Mouse (Mus musculus) cerebral cortex, adult 2 months (tissue): ENCODE data around the gene Kif6.

ENCODE experiments used
- WGBS: fragments of 180-500 bp; shearing (Covaris S2); methylation state at CpG from one replicate; pipeline ENCODE4 v1.1.7; 2018; 5-methylcytosine and 5-hydroxymethylcytosine counted together

Gene Kif6

GRCm38 (mm10) chr17:49661626-49662025, 46.7 kb downstream of the Kif6 start:
- 72% methylated on average over 6 of the region's 6 CpGs for WGBS

- 66% methylated on average over 5 of the region's 5 CpGs for WGBS
Measured at GRCm38 (mm10) chr17:49666728-49667127, 51.8 kb downstream of the Kif6 start.

- WGBS: 89% methylated on average over 6 of the region's 6 CpGs
Measured at GRCm38 (mm10) chr17:49668296-49668695, 53.4 kb downstream of the Kif6 start.

- 45% methylated on average over 6 of the region's 6 CpGs for WGBS
Measured at GRCm38 (mm10) chr17:49671921-49672339, 57.0 kb downstream of the Kif6 start.

GRCm38 (mm10) chr17:49672421-49672820, 57.5 kb downstream of the Kif6 start:
- 84% methylated on average over 5 of the region's 5 CpGs for WGBS

- WGBS: 82% methylated on average over 4 of the region's 4 CpGs
Measured at GRCm38 (mm10) chr17:49675629-49676028, 60.7 kb downstream of the Kif6 start.

- WGBS: 70% methylated on average over 8 of the region's 8 CpGs
Measured at GRCm38 (mm10) chr17:49681410-49681809, 66.5 kb downstream of the Kif6 start.

GRCm38 (mm10) chr17:49684146-49684545, 69.2 kb downstream of the Kif6 start:
- WGBS: 27% methylated on average over 2 of the region's 2 CpGs

- 42% methylated on average over 10 of the region's 10 CpGs for WGBS
Measured at GRCm38 (mm10) chr17:49690607-49691454, 75.9 kb downstream of the Kif6 start.

GRCm38 (mm10) chr17:49691455-49691805, 76.5 kb downstream of the Kif6 start:
- WGBS: 68% methylated on average over 9 of the region's 9 CpGs

- WGBS: 80% methylated on average over 5 of the region's 5 CpGs
Measured at GRCm38 (mm10) chr17:49693206-49693605, 78.3 kb downstream of the Kif6 start.

GRCm38 (mm10) chr17:49697220-49697619, 82.3 kb downstream of the Kif6 start:
- WGBS: 82% methylated on average over 5 of the region's 5 CpGs

- 34% methylated on average over 12 of the region's 12 CpGs for WGBS
Measured at GRCm38 (mm10) chr17:49703492-49704249, 88.7 kb downstream of the Kif6 start.

GRCm38 (mm10) chr17:49709192-49709591, 94.3 kb downstream of the Kif6 start:
- WGBS: 70% methylated on average over 2 of the region's 2 CpGs

GRCm38 (mm10) chr17:49710101-49710630, 95.2 kb downstream of the Kif6 start:
- WGBS: 52% methylated on average over 5 of the region's 5 CpGs

- WGBS: 86% methylated on average over 2 of the region's 2 CpGs
Measured at GRCm38 (mm10) chr17:49726206-49726605, 111.3 kb downstream of the Kif6 start.

- 85% methylated on average over 4 of the region's 4 CpGs for WGBS
Measured at GRCm38 (mm10) chr17:49726976-49727375, 112.0 kb downstream of the Kif6 start.

GRCm38 (mm10) chr17:49727428-49728045, 112.6 kb downstream of the Kif6 start:
- 73% methylated on average over 5 of the region's 5 CpGs for WGBS

- 89% methylated on average over 1 of the region's 1 CpGs for WGBS
Measured at GRCm38 (mm10) chr17:49729856-49730255, 114.9 kb downstream of the Kif6 start.

GRCm38 (mm10) chr17:49732706-49733105, 117.8 kb downstream of the Kif6 start:
- 55% methylated on average over 8 of the region's 8 CpGs for WGBS

GRCm38 (mm10) chr17:49734079-49734478, 119.1 kb downstream of the Kif6 start:
- 93% methylated on average over 6 of the region's 6 CpGs for WGBS

GRCm38 (mm10) chr17:49734776-49735175, 119.8 kb downstream of the Kif6 start:
- 87% methylated on average over 2 of the region's 2 CpGs for WGBS
